Mouse (Mus musculus) embryonic facial prominence, embryonic 12.5 days (tissue): ENCODE measurements around the gene Ramac. TPM values are rescaled to one million over a fixed set of nuclear protein-coding genes. Genes with fewer than 3 reads are reported as not detected.
A peak's percentile ranks its signal among the peaks of the same experiment; 100 is the strongest.

Experiments used
- ATAC-seq: fragments of 200-750 bp; cut with Nextera tagmentation; 2 replicates; pipeline ENCODE4 v1.8.0; 2017; ENCODE audit not compliant: insufficient number of reproducible peaks, insufficient read depth, low FRiP score, low TSS enrichment
- H3K27ac ChIP-seq: fragments of 300-500 bp; sonication (generic); 2 replicates; pipeline ENCODE4 v1.5.1; 2016; ENCODE audit warnings: mild to moderate bottlenecking
- H3K27me3 ChIP-seq: fragments of 300-500 bp; sonication (generic); 2 replicates; pipeline ENCODE4 v1.6.1; 2016; ENCODE audit warnings: mild to moderate bottlenecking, moderate library complexity
- H3K36me3 ChIP-seq: fragments of 300-500 bp; sonication (generic); 2 replicates; pipeline ENCODE4 v1.6.1; 2016; ENCODE audit warnings: mild to moderate bottlenecking
- H3K4me1 ChIP-seq: fragments of 300-500 bp; sonication (generic); 2 replicates; pipeline ENCODE4 v1.6.1; 2016
- H3K4me2 ChIP-seq: fragments of 300-500 bp; sonication (generic); replicated peaks from 2 replicates; pipeline ENCODE4 v1.6.1; 2016; ENCODE audit warnings: mild to moderate bottlenecking, moderate library complexity
- H3K4me3 ChIP-seq: fragments of 300-500 bp; sonication (generic); 2 replicates; pipeline ENCODE4 v1.5.1; 2016; ENCODE audit warnings: mild to moderate bottlenecking
- H3K9ac ChIP-seq: fragments of 300-500 bp; sonication (generic); 2 replicates; pipeline ENCODE4 v1.6.1; 2016; ENCODE audit warnings: mild to moderate bottlenecking, moderate library complexity
- H3K9me3 ChIP-seq: fragments of 300-500 bp; sonication (generic); 2 replicates; pipeline ENCODE4 v1.6.1; 2016; ENCODE audit warnings: mild to moderate bottlenecking, moderate library complexity
- WGBS: fragments of 180-500 bp; shearing (Covaris S2); methylation state at CpG from one replicate; pipeline ENCODE4 v1.1.7; 2016; 5-methylcytosine and 5-hydroxymethylcytosine counted together
- polyA plus RNA-seq: library from polyadenylated mRNA; unstranded; fragments of >200 nt; fragmentation: Nextera tagmentation; extraction: Ambion mirVana; gene quantifications from 2 replicates; pipeline ENCODE4 v1.2.1, GENCODE M21; 2016

Gene Ramac
- 119 and 122 TPM in 2 replicates for polyA plus RNA-seq

DNA sequence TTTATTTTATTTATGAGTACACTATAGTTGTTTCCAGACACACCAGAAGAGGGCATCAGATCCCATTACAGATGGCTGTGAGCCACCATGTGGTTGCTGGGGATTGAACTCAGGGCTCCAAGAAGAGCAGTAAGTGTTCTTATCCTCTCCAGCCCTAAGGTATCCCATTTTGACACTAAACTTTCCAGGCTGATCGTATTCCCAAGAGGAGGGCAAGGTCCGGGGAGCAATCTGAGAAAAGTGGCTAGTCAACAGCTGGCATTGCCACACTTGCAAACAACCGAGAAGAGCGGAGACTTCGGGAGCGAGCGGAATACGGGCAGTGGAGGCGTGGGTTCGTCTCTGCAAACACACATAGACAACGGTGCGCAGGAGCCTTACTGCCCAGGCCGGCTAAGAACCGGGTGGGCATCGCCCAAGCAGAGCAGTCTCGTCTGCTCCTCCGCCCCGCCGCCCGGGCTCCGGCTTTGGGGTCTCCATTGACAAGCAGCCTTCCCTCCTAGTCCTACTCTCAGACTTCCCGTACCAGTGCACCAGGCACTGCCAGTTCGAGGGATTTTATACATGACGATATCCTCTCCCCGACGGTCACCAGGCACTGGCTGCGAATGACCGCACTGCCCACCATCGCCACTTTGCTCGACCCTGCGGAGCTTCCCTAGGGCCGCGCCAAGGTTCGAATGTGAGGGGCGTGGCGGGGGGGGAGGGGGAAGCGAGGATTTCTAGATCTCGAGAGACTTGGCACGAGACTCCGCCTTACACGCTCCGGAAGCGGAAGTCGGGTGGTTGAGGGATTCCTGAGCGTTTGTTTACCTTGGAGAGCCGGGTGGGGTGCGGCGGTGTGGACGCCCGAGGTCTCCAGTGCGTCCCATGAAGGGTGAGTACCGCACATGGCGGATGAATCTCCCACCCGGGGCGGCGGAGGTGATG, at the start of gene Ramac:
Gene Ramac (plus strand): TSS at position 746 of the 930 bp plus-strand sequence.
- H3K9ac ChIP-seq = peak within 1 kb of the TSS; percentile 80
- no peaks in the 10 kb centered on the region for H3K36me3 ChIP-seq
- peak within 1 kb of the TSS; percentile 72 for H3K4me2 ChIP-seq
- H3K9me3 ChIP-seq = no peaks in the 10 kb centered on the region
- H3K4me1 ChIP-seq = peaks cover 17% of the 10 kb centered on the region; the same call in 1 of the 2 replicates
- peak; percentile 93 for ATAC-seq
- peak within 1 kb of the TSS; percentile 85 for H3K27ac ChIP-seq
- H3K4me3 ChIP-seq = peak within 1 kb of the TSS; percentile 96
- under 1% methylated on average over 56 of the region's 56 CpGs for WGBS
- no peaks in the 10 kb centered on the region for H3K27me3 ChIP-seq

DNA sequence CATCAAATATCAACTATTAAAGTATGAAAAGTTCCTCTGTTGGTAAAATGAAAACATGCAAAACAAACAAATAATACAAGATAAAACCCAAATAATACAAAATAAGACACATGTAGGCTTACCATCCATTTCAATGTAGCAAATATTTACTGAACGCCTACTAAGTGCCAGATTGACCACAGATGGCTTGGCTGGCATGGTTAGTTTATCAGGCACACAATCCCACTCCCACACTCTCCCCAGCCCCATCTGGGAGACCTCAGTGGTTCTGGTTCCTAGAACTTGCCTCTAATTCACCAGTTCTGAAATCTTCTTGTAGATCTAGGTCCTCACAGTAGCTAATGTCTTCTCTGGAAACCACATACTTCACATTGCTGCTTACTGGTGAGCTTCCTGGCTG, 44.1 kb upstream of the Ramac start:
- Histone ChIP-seq H3K4me3 (no peak overlapping the region), H3K36me3 (no peaks in the 10 kb centered on the region), H3K27me3 (no peaks in the 10 kb centered on the region), H3K9ac (no peak overlapping the region), H3K4me2 (no peak overlapping the region), H3K4me1 (no peaks in the 10 kb centered on the region), H3K27ac (no peak overlapping the region), H3K9me3 (no peaks in the 10 kb centered on the region)
- no peak for ATAC-seq
- WGBS = 71% methylated on average over 1 of the region's 1 CpGs

DNA sequence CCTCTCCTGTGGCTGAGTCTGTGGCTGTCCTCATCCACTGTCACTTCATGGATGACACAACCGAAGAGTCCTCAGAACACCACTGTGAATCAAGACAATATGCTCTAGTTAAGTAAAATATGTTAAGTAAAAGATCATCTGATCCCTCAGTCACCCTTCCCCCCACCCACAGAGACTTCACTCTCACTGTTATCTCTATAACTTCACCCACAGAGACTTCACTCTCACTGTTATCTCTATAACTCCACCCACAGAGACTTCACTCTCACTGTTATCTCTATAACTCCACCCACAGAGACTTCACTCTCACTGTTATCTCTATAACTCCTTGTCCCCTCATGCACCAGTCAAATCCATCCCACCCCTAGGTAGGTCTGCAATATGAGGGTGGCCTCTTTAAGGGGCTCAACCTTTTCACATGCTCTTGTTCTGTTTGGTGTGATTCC, 43.5 kb upstream of the Ramac start:
- Histone ChIP-seq H3K9me3 (no peaks in the 10 kb centered on the region), H3K27ac (no peak overlapping the region), H3K9ac (no peak overlapping the region), H3K4me1 (no peaks in the 10 kb centered on the region), H3K36me3 (no peaks in the 10 kb centered on the region), H3K4me3 (no peak overlapping the region), H3K4me2 (no peak overlapping the region), H3K27me3 (no peaks in the 10 kb centered on the region)
- WGBS = 74% methylated on average over 1 of the region's 1 CpGs
- ATAC-seq = no peak

DNA sequence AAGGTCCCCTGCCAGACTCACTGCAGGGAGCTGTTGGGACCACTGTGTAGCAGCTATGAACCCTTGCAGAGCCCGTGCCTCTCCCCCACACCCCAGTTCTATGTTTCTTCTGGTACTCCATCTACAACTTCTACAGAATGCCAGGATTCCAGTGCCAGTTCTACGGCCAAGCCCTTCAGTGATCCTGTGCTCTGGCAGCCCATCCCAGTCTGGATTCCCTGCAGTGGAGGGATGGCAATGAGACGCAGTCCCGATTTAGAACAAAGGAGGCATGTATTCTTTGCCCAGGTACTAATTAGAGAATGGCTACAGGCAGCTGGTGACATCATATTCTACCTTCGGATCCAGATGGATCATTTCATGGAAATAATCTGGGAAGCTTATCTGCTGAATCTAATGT, 41.5 kb upstream of the Ramac start:
- H3K27me3 ChIP-seq = no peaks in the 10 kb centered on the region
- WGBS = 58% methylated on average over 5 of the region's 5 CpGs
- H3K9ac ChIP-seq = no peak overlapping the region
- H3K4me2 ChIP-seq = no peak overlapping the region
- H3K9me3 ChIP-seq = no peaks in the 10 kb centered on the region
- no peak overlapping the region for H3K4me3 ChIP-seq
- no peak for ATAC-seq
- no peak overlapping the region for H3K27ac ChIP-seq
- no peaks in the 10 kb centered on the region for H3K4me1 ChIP-seq
- H3K36me3 ChIP-seq = no peaks in the 10 kb centered on the region

DNA sequence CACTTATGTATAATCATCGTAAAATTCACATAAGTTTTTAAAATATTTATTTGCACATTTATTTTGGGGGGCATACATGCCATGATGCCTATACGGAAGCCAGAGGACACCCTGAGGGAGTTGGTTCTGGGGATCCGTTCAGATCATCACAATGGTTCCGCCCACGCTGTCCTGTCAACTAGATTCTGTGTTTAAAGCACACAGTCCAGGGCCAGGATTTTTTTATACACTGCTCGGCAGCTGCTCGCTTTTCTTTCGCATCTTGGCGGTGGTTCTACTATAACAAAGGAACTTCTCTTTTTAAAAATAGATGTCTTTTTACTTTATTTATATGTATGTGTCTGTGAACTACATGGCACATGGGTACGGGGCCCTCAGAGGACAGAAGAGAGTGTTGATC, 38.9 kb upstream of the Ramac start:
- no peaks in the 10 kb centered on the region for H3K9me3 ChIP-seq
- H3K4me1 ChIP-seq = no peaks in the 10 kb centered on the region
- no peak for ATAC-seq
- H3K36me3 ChIP-seq = no peaks in the 10 kb centered on the region
- no peak overlapping the region for H3K4me2 ChIP-seq
- no peaks in the 10 kb centered on the region for H3K27me3 ChIP-seq
- no peak overlapping the region for H3K9ac ChIP-seq
- no peak overlapping the region for H3K4me3 ChIP-seq
- H3K27ac ChIP-seq = no peak overlapping the region
- WGBS = 93% methylated on average over 10 of the region's 10 CpGs

DNA sequence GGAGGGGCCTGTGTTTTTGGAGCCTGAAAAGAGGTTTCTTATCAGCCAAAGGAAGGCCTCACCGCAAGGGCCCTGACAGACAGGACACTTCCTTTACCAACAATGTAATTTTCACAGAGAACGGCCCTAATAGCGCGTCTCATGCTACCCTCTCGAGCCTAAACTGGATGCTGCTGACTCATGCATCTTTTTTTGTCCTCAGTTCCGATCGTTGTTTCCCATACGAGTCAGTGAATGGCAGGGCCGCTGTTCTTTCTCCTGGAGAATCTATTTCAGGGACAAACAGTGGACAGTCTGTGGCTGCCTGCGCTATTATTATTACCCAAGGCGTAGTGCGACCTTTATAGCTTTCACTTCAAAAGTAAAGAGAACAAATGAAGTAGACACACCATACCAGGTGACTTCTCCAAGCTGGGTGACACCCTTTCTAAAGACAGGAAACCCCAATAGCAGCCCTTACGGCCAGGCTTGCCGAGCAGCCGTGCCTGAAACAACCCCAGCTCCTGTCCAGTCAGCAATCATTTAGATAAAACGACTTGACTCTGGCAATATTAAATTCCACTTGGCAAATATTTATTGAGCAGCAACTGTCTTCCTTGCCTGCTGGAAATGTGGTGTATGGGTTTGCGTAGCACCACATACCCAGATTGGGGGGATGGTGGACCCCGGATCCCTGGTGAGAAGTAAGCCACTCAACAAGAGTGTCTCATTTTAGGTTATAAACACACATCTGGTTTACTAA, 36.6 kb upstream of the Ramac start:
- Histone ChIP-seq H3K9me3 (no peaks in the 10 kb centered on the region), H3K36me3 (no peaks in the 10 kb centered on the region), H3K4me1 (no peaks in the 10 kb centered on the region), H3K9ac (no peak overlapping the region), H3K4me3 (no peak overlapping the region), H3K27me3 (no peaks in the 10 kb centered on the region), H3K27ac (no peak overlapping the region), H3K4me2 (no peak overlapping the region)
- WGBS = 70% methylated on average over 18 of the region's 18 CpGs
- ATAC-seq = no peak

DNA sequence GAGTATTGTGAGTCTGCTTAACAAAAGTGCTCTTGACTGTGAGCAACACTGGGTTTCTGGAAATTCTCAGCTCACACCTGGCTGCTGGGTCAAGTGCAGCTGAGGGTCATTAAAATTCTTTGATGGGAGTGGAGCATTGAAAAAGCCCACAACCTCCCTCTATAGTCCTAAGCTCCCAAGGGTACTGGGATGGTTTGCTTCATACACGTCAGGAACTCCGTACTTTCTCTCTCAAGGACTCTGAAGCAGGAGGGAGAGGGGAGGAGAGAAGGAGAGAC, 36.1 kb upstream of the Ramac start:
- ATAC-seq = no peak
- Histone ChIP-seq H3K9me3 (no peaks in the 10 kb centered on the region), H3K27ac (no peak overlapping the region), H3K4me1 (no peaks in the 10 kb centered on the region), H3K9ac (no peak overlapping the region), H3K4me2 (no peak overlapping the region), H3K4me3 (no peak overlapping the region), H3K27me3 (no peaks in the 10 kb centered on the region), H3K36me3 (no peaks in the 10 kb centered on the region)
- 31% methylated on average over 2 of the region's 2 CpGs for WGBS

DNA sequence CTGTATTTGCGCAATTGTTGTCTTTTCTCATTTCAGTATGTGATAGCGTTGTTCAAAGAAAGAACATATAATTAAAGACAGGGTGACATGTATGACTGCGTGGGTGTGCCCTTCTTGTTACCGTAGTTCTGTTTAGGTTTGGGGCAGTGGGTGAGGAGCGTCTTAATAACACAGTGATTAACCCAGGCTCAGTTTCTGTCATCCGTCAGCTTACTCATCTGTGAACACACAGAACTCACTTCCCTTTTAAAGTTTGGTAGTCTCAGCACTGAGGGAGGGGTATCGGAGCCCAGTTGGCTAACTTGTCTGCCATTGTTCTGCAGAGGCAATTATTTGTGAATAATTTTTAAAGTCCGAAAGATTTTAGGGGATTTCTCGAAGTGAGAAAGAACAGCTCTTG, 35.0 kb upstream of the Ramac start:
- ATAC-seq = no peak
- Histone ChIP-seq H3K9ac (no peak overlapping the region), H3K4me2 (no peak overlapping the region), H3K9me3 (no peaks in the 10 kb centered on the region), H3K27ac (no peak overlapping the region), H3K4me3 (no peak overlapping the region), H3K27me3 (no peaks in the 10 kb centered on the region), H3K4me1 (no peaks in the 10 kb centered on the region), H3K36me3 (no peaks in the 10 kb centered on the region)
- WGBS = 76% methylated on average over 9 of the region's 9 CpGs

DNA sequence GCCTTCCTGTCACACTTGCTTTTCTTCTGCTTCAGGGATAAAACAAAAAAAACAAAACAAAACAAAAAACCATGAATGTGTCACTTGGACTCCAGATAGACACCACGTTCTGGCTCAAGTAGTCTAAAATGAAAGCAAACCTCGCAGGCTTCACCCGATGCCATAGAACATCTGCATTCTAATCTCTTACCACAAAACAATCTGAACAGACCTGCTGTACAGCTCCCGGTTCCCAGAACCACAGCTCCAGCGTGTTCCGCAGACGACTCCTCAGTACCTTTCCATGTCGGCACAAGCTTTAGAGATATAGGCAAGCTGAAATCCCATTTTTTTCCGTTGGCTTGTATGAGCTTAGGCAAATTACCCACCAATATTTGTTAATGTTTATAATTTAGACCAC, 32.9 kb upstream of the Ramac start:
- ATAC-seq = no peak
- H3K9me3 ChIP-seq = no peaks in the 10 kb centered on the region
- H3K27me3 ChIP-seq = no peaks in the 10 kb centered on the region
- no peak overlapping the region for H3K4me2 ChIP-seq
- H3K4me1 ChIP-seq = no peaks in the 10 kb centered on the region
- H3K27ac ChIP-seq = no peak overlapping the region
- H3K36me3 ChIP-seq = no peaks in the 10 kb centered on the region
- H3K9ac ChIP-seq = no peak overlapping the region
- no peak overlapping the region for H3K4me3 ChIP-seq
- WGBS = 85% methylated on average over 9 of the region's 9 CpGs

DNA sequence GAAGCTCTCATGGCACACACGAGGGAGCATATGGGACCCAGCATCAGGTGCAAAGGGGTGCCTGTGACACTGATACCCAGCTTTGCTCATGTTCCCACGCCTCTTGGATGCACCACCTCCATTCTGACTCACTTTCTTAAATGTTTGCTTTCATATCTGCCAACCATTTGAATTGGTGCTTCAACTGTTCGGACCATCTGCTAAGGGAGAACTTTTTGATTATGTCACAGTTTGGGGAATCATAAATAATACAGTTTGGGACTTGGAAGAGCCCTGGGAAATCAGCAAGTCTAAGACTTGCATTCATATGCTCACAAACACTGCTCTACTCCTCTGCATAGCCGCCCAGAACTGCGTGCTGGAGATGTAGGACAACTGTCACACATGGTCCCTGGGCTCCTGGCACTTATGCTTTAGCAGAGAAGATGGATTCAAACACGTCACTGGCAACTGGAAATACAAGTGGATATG, 31.5 kb upstream of the Ramac start:
- H3K36me3 ChIP-seq = no peaks in the 10 kb centered on the region
- H3K27me3 ChIP-seq = no peaks in the 10 kb centered on the region
- no peak overlapping the region for H3K27ac ChIP-seq
- 85% methylated on average over 6 of the region's 6 CpGs for WGBS
- no peaks in the 10 kb centered on the region for H3K9me3 ChIP-seq
- no peak overlapping the region for H3K4me3 ChIP-seq
- ATAC-seq = no peak
- no peak overlapping the region for H3K4me2 ChIP-seq
- no peaks in the 10 kb centered on the region for H3K4me1 ChIP-seq
- no peak overlapping the region for H3K9ac ChIP-seq

DNA sequence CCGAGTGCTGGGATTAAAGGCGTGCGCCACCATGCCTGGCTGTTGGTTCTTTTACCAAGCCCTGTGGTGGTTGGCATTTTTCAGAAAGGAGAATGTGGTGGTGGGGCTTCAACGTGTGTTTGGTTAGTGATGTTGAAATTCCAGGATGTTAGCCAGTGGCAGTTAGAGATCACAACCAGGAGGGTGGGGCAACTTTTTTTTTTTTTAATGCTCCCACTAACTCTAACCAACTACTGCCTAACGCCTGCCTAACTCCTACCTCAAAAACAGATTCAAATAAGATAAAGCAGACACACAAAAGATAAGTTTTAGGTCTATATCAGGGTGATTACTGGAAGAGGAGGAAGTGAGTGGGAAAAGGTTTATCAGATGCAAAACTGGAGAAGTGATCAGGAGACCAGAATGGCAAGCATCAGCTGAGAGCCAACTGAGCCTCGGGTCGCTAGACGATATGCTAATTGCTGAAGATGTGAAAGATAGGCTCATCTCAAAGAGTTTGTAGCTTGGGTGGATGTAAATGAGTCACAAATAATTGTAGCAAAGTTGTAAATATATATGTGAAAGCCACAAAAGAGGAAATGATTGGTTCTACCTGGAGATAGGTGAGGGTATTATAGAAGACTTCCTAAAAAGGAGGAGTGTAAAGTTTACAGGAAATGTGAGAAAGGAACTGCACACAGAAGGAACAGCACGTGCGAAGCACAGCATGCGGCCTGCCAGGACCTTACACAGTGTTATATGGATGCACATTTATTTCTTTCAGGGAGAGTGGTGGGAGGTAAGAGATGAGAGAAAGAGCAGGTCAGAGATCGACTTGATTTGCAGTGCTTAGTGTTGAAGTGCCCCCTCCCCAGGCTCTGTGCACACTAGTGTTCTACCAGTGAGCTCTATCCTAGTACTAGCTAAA, 30.3 kb upstream of the Ramac start:
- Histone ChIP-seq H3K9me3 (no peaks in the 10 kb centered on the region), H3K9ac (no peak overlapping the region), H3K36me3 (no peaks in the 10 kb centered on the region), H3K4me3 (no peak overlapping the region), H3K4me2 (no peak overlapping the region), H3K27ac (no peak overlapping the region), H3K4me1 (no peaks in the 10 kb centered on the region), H3K27me3 (no peaks in the 10 kb centered on the region)
- 87% methylated on average over 12 of the region's 12 CpGs for WGBS
- ATAC-seq = no peak
